8 mouse cellular contexts compared by ENCODE assay signal in the genomic region with DNA sequence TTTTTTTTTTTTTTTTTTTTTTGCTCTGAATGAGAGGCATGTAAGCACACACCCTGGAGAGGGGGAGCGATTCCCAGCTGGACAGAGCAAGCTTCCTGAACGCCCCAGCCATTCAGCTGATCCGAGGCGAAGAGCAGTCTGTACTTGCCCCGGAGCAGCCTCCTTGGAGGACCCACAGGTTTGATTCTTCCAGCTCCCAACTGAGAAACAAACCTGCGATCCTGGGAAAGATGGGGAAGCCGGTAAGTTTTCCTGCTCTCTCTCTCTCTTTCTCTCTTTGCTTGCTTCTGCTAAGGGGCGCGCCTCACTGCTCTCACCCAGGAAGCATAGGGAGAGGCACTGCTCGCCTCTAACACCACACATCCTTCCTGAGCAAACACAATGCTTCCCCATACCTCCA. TPM values are rescaled to one million over a fixed set of nuclear protein-coding genes. Genes with fewer than 3 reads are reported as not detected.
DNase-seq lines count a peak whose midpoint lies in the region; ATAC-seq and TF ChIP-seq lines count a peak whose summit lies in the region.

Gene Mid1, plus strand, starts transcription at position 69 of the 400 bp plus-strand sequence.

- no peaks in the 10 kb centered on the region for H3K36me3 ChIP-seq in embryonic facial prominence, embryonic 11.5 days (replicated peaks; ENCODE audit: control insufficient read depth, insufficient read depth, low read depth, low read length)
- H3K36me3 ChIP-seq in midbrain, embryonic 11.5 days (ENCODE audit: control insufficient read depth, insufficient read depth, low read length): no peaks in the 10 kb centered on the region

- H3K4me1 ChIP-seq in embryonic facial prominence, embryonic 11.5 days (ENCODE audit: control insufficient read depth, insufficient read depth, low read length): no peaks in the 10 kb centered on the region
- no peaks in the 10 kb centered on the region for H3K4me1 ChIP-seq in midbrain, embryonic 11.5 days (ENCODE audit: control insufficient read depth, insufficient read depth, low read length)

- ATAC-seq in embryonic facial prominence, embryonic 11.5 days (replicated peaks; ENCODE audit: insufficient number of reproducible peaks, low FRiP score, low TSS enrichment, low read depth): no peak; the same call in 1 of the 2 replicates
- peak; percentile 81 for ATAC-seq in midbrain, embryonic 11.5 days (ENCODE audit: low FRiP score)

- no peak for TF ChIP-seq CTCF in left cerebral cortex, adult 2 months (IDR thresholded peaks at IDR 0.05)

- H3K9ac ChIP-seq in embryonic facial prominence, embryonic 11.5 days (replicated peaks; ENCODE audit: low read length): peak within 1 kb of the TSS; percentile 37
- H3K9ac ChIP-seq in midbrain, embryonic 11.5 days (ENCODE audit: low read length): 0 out of 2 replicates have a peak within 1 kb of the TSS, but pooled peaks have one; percentile 24

- no peaks in the 10 kb centered on the region for H3K27me3 ChIP-seq in embryonic facial prominence, embryonic 11.5 days (ENCODE audit: control insufficient read depth, insufficient read depth, low read length)
- H3K27me3 ChIP-seq in midbrain, embryonic 11.5 days (ENCODE audit: control insufficient read depth, insufficient read depth, low read length): peaks cover 8% of the 10 kb centered on the region

- no peaks in the 10 kb centered on the region for H3K9me3 ChIP-seq in embryonic facial prominence, embryonic 11.5 days (replicated peaks; ENCODE audit: control insufficient read depth, low read length)
- H3K9me3 ChIP-seq in midbrain, embryonic 11.5 days (ENCODE audit: control insufficient read depth, low read length): no peaks in the 10 kb centered on the region

- H3K27ac ChIP-seq in left cerebral cortex, adult 2 months: no peak within 1 kb of the TSS
- no peak within 1 kb of the TSS for H3K27ac ChIP-seq in embryonic facial prominence, embryonic 11.5 days (replicated peaks; ENCODE audit: low read depth, low read length)
- H3K27ac ChIP-seq in midbrain, embryonic 11.5 days (ENCODE audit: low read depth, low read length): no peak within 1 kb of the TSS

- DNase-seq in left cerebral cortex, adult 2 months (ENCODE audit: extremely low spot score in 1 of 2, low spot score in 2 of 2): no peak
- no peak for DNase-seq in left cerebral cortex, adult 11 months (ENCODE audit: low spot score)
- peak; percentile 24 for DNase-seq in embryonic facial prominence, embryonic 11.5 days (ENCODE audit: low spot score)
- DNase-seq in heart, postnatal 10 days: peak; percentile 36 to 62
- DNase-seq in left cerebral cortex, postnatal 25 days (ENCODE audit: low spot score in 2 of 2): peak in 1 of 2 experiments; percentile 2
- peak; percentile 86 for DNase-seq in midbrain, embryonic 11.5 days (ENCODE audit: low spot score, missing footprints)
- peak; percentile 27 for DNase-seq in yolk sac, embryonic 10.5 days (ENCODE audit: low spot score)
- DNase-seq in thymus, postnatal 14 days: no peak

- H3K4me2 ChIP-seq in embryonic facial prominence, embryonic 11.5 days (ENCODE audit: low read depth, low read length): peak within 1 kb of the TSS; percentile 25
- H3K4me2 ChIP-seq in midbrain, embryonic 11.5 days: peak within 1 kb of the TSS; percentile 30; the same call in 1 of the 2 replicates

- 13% methylated on average over 10 of the region's 10 CpGs for WGBS in embryonic facial prominence, embryonic 11.5 days
- WGBS in midbrain, embryonic 11.5 days: 15% methylated on average over 10 of the region's 10 CpGs

- no peak within 1 kb of the TSS for H3K4me3 ChIP-seq in left cerebral cortex, adult 2 months
- peak within 1 kb of the TSS; percentile 23 for H3K4me3 ChIP-seq in embryonic facial prominence, embryonic 11.5 days (ENCODE audit: low read depth, low read length)
- H3K4me3 ChIP-seq in midbrain, embryonic 11.5 days (ENCODE audit: low read depth, low read length): peak within 1 kb of the TSS; percentile 14

- intact Hi-C loops in left cerebral cortex, adult 2 months (cut with DNase I): no loop called here
- intact Hi-C loops in heart, postnatal 10 days (cut with DNase I): loop anchor here (5.0 to 10.0 kb wide), 2 partner anchors 213 to 350 kb away; no protein-coding TSS in a partner anchor
- intact Hi-C loops in left cerebral cortex, postnatal 25 days (cut with DNase I): no loop called here

RNA-seq across cellular contexts. Expression of gene Mid1, which starts in this region (rescaled TPM):
- 10 to 100 TPM; 19.7 to 24.5 TPM for total RNA-seq in left cerebral cortex, adult 2 months (2021)
- polyA plus RNA-seq in embryonic facial prominence, embryonic 11.5 days (2014; fragmentation: Nextera tagmentation; extraction: Ambion mirVana): 13.7 and 14.4 TPM in 2 replicates
- total RNA-seq in heart, postnatal 10 days (2021): 10 to 100 TPM in 1 of 2 experiments, 1 to 10 TPM in 1; 9.8 to 12.1 TPM
- 10 to 100 TPM; 12.7 to 14.2 TPM for total RNA-seq in left cerebral cortex, postnatal 25 days (2021)
- 31.5 and 37.9 TPM in 2 replicates for polyA plus RNA-seq in midbrain, embryonic 11.5 days (2014; fragmentation: Nextera tagmentation; extraction: Ambion mirVana)

Comparison
In these comparisons a context has a peak if more than half of its experiments do, and no peak if none do; other contexts are left out.
1. DNase-seq: peak in embryonic facial prominence, embryonic 11.5 days (single experiment), heart, postnatal 10 days (2 of 2), midbrain, embryonic 11.5 days (single experiment) and yolk sac, embryonic 10.5 days (single experiment); none in left cerebral cortex, adult 2 months (0 of 2), left cerebral cortex, adult 11 months (single experiment) and thymus, postnatal 14 days (single experiment).